Comparison of ENCODE assay signal across 21 mouse cellular contexts in the genomic region with DNA sequence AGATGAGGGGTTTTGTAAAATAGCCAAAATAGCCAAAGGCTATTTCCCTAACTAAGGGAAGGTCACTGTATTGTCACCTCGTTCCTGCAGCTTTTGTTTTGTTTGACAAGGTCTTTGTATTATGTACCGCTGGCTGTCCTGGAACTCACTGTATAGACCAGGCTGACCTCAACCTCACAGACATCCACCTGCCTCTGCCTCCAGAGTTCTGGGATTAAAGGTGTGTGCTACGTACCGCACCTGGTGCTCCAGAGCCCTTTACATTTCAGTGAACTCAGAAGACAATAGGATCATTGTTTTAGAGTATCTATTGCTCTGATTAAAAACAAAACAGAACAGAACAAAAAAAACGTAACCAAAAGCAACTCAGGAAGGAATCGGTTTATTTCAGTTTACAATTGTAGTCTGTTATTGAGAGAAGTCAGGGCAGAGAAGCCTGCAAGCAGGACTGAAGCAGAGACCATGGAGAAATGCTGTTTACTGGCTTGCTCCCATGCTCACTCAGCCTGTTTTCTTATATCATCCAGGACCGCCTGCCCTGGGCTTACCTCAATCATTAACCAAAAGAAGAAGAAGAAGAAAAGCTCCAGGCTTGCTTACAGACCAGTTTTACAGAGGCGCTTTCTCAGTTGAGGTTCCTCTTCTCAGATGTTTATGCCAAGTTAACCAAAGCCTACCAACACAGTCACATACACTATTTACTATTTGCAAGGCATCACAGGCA.
DNase-seq lines count a peak whose midpoint lies in the region; ATAC-seq and TF ChIP-seq lines count a peak whose summit lies in the region.
"Had no signal": no experiment of that assay in that cellular context is flagged by ENCODE, and none has a peak within 500 bp of the region (broad histone marks: within the 10 kb centered on the region; RNA-seq: fewer than 3 reads in every experiment).

No protein-coding gene starts in this region.

- H3K9me3 ChIP-seq in forebrain, embryonic 10.5 days = no peaks in the 10 kb centered on the region
- no peaks in the 10 kb centered on the region for H3K9me3 ChIP-seq in forebrain, embryonic 16.5 days (ENCODE audit: control insufficient read depth, low read length)
- no peaks in the 10 kb centered on the region for H3K9me3 ChIP-seq in intestine, postnatal 0 days (ENCODE audit: control insufficient read depth)
- no peaks in the 10 kb centered on the region for H3K9me3 ChIP-seq in intestine, embryonic 16.5 days (ENCODE audit: control insufficient read depth, low read length)
- H3K9me3 ChIP-seq: G1E; heart, embryonic 13.5 days; limb, embryonic 13.5 days; liver, embryonic 15.5 days; midbrain, embryonic 13.5 days; neural tube, embryonic 12.5 days had no signal

- H3K4me2 ChIP-seq in forebrain, embryonic 16.5 days (ENCODE audit: low read length) = no peak overlapping the region
- no peak overlapping the region for H3K4me2 ChIP-seq in intestine, postnatal 0 days (replicated peaks; ENCODE audit: low read depth)
- no peak overlapping the region for H3K4me2 ChIP-seq in intestine, embryonic 16.5 days (ENCODE audit: low read depth, low read length)
- H3K4me2 ChIP-seq: heart, embryonic 13.5 days; limb, embryonic 13.5 days; liver, embryonic 15.5 days; midbrain, embryonic 13.5 days; neural tube, embryonic 12.5 days had no signal

- H3K4me1 ChIP-seq in forebrain, embryonic 10.5 days = peaks cover 50% of the 10 kb centered on the region
- H3K4me1 ChIP-seq in forebrain, embryonic 16.5 days (replicated peaks; ENCODE audit: control insufficient read depth, insufficient read depth, low read length) = no peaks in the 10 kb centered on the region
- H3K4me1 ChIP-seq in intestine, postnatal 0 days (replicated peaks; ENCODE audit: control insufficient read depth, insufficient read depth, low read length) = peaks cover 4% of the 10 kb centered on the region; the same call in 1 of the 2 replicates
- H3K4me1 ChIP-seq in intestine, embryonic 16.5 days (ENCODE audit: control insufficient read depth, insufficient read depth, low read length) = peaks cover 6% of the 10 kb centered on the region
- H3K4me1 ChIP-seq: midbrain, embryonic 13.5 days; neural tube, embryonic 12.5 days had no signal

- no peak for ATAC-seq in forebrain, embryonic 16.5 days
- ATAC-seq in intestine, postnatal 0 days = 0 out of 2 replicates have a peak, but pooled peaks have one; percentile 43
- ATAC-seq in intestine, embryonic 16.5 days = no peak
- ATAC-seq in CD4-positive, CD25-positive, alpha-beta regulatory T cell, adult 4 months = no peak
- ATAC-seq: forebrain, embryonic 14.5 days; midbrain, embryonic 13.5 days had no signal

- TF ChIP-seq CTCF in intestine, postnatal 0 days (IDR thresholded peaks at IDR 0.05; ENCODE audit: low read depth) = no peak

- H3K27ac ChIP-seq in forebrain, embryonic 10.5 days = peak overlapping the region; percentile 76
- H3K27ac ChIP-seq in forebrain, embryonic 16.5 days (ENCODE audit: low read length) = no peak overlapping the region
- no peak overlapping the region for H3K27ac ChIP-seq in intestine, postnatal 0 days (ENCODE audit: low read depth, low read length)
- no peak overlapping the region for H3K27ac ChIP-seq in intestine, embryonic 16.5 days (ENCODE audit: low read length)
- H3K27ac ChIP-seq: layer of hippocampus, adult 2 months; left cerebral cortex, adult 2 months; limb, embryonic 13.5 days; liver, embryonic 15.5 days; midbrain, embryonic 13.5 days; neural tube, embryonic 12.5 days had no signal

- no peak overlapping the region for H3K4me3 ChIP-seq in forebrain, embryonic 10.5 days
- H3K4me3 ChIP-seq in forebrain, embryonic 16.5 days (replicated peaks; ENCODE audit: low read length) = no peak overlapping the region
- H3K4me3 ChIP-seq in intestine, postnatal 0 days (ENCODE audit: low read depth, low read length) = no peak overlapping the region
- no peak overlapping the region for H3K4me3 ChIP-seq in intestine, embryonic 16.5 days (ENCODE audit: low read length)
- H3K4me3 ChIP-seq: heart, embryonic 13.5 days; layer of hippocampus, adult 2 months; left cerebral cortex, adult 2 months; limb, embryonic 13.5 days; liver, embryonic 15.5 days; midbrain, embryonic 13.5 days; neural tube, embryonic 12.5 days had no signal

- H3K9ac ChIP-seq in forebrain, embryonic 16.5 days (replicated peaks; ENCODE audit: low read depth, low read length) = no peak overlapping the region
- H3K9ac ChIP-seq in intestine, postnatal 0 days (ENCODE audit: low read depth, low read length) = no peak overlapping the region
- no peak overlapping the region for H3K9ac ChIP-seq in intestine, embryonic 16.5 days (ENCODE audit: low read depth, low read length)
- H3K9ac ChIP-seq: heart, embryonic 13.5 days; limb, embryonic 13.5 days; liver, embryonic 15.5 days; midbrain, embryonic 13.5 days; neural tube, embryonic 12.5 days had no signal

- WGBS in forebrain, embryonic 10.5 days = 77% methylated on average over 8 of the region's 8 CpGs
- 65% methylated on average over 8 of the region's 8 CpGs for WGBS in forebrain, embryonic 16.5 days
- 65% methylated on average over 8 of the region's 8 CpGs for WGBS in intestine, postnatal 0 days
- 72% methylated on average over 8 of the region's 8 CpGs for WGBS in intestine, embryonic 16.5 days

- peaks cover 27% of the 10 kb centered on the region for H3K27me3 ChIP-seq in forebrain, embryonic 10.5 days (ENCODE audit: poor library complexity, severe bottlenecking)
- H3K27me3 ChIP-seq in forebrain, embryonic 16.5 days (replicated peaks; ENCODE audit: control insufficient read depth, insufficient read depth, low read length) = no peaks in the 10 kb centered on the region
- no peaks in the 10 kb centered on the region for H3K27me3 ChIP-seq in intestine, postnatal 0 days (replicated peaks; ENCODE audit: control insufficient read depth, insufficient read depth, low read length)
- H3K27me3 ChIP-seq in intestine, embryonic 16.5 days (replicated peaks; ENCODE audit: control insufficient read depth, insufficient read depth, low read length) = no peaks in the 10 kb centered on the region
- H3K27me3 ChIP-seq: heart, embryonic 13.5 days; limb, embryonic 13.5 days; liver, embryonic 15.5 days; midbrain, embryonic 13.5 days; neural tube, embryonic 12.5 days had no signal

- H3K36me3 ChIP-seq in forebrain, embryonic 10.5 days (replicated peaks) = no peaks in the 10 kb centered on the region
- H3K36me3 ChIP-seq in forebrain, embryonic 16.5 days (ENCODE audit: control insufficient read depth, insufficient read depth) = no peaks in the 10 kb centered on the region
- H3K36me3 ChIP-seq in intestine, postnatal 0 days (ENCODE audit: control insufficient read depth, insufficient read depth) = no peaks in the 10 kb centered on the region
- no peaks in the 10 kb centered on the region for H3K36me3 ChIP-seq in intestine, embryonic 16.5 days (ENCODE audit: control insufficient read depth, insufficient read depth, low read length)
- H3K36me3 ChIP-seq: heart, embryonic 13.5 days; limb, embryonic 13.5 days; liver, embryonic 15.5 days; midbrain, embryonic 13.5 days; neural tube, embryonic 12.5 days had no signal

- intact Hi-C loops in left cerebral cortex, postnatal 10 days (cut with DNase I) = no loop called here

- DNase-seq in forebrain, embryonic 10.5 days (ENCODE audit: extremely low spot score, low spot score) = no peak
- peak; percentile 70 for DNase-seq in kidney, adult 9 months
- peak; percentile 48 to 58 for DNase-seq in kidney, postnatal 25 days
- no peak for DNase-seq in left cerebral cortex, postnatal 10 days (ENCODE audit: extremely low spot score in 1 of 2, low spot score in 2 of 2)
- DNase-seq: adrenal gland, postnatal 36 days; cerebellum, adult 11-12 months; cerebellum, postnatal 14 days; heart, postnatal 36 days had no signal

Comparison
In these comparisons a context has a peak if more than half of its experiments do, and no peak if none do; other contexts are left out.
1. DNase-seq: peak in kidney, adult 9 months (single experiment) and kidney, postnatal 25 days (2 of 2); none in forebrain, embryonic 10.5 days (single experiment) and left cerebral cortex, postnatal 10 days (0 of 2).